Mouse (Mus musculus) liver, postnatal 0 days (tissue): ENCODE data around the gene Bmp8b. TPM values are rescaled to one million over a fixed set of nuclear protein-coding genes. Genes with fewer than 3 reads are reported as not detected.

ENCODE experiments used
- ATAC-seq: fragments of 200-750 bp; cut with Nextera tagmentation; 2 replicates; pipeline ENCODE4 v1.8.0; 2017; ENCODE audit warnings: mild to moderate bottlenecking, moderate library complexity
- DNase-seq: peaks from one replicate; pipeline ENCODE4 v3.0.0-alpha.2; 2016
- H3K27ac ChIP-seq: fragments of 300-500 bp; sonication (generic); 2 replicates; pipeline ENCODE4 v1.5.1; 2014; ENCODE audit warnings: antibody characterized with exemption, moderate library complexity, mild to moderate bottlenecking, low read depth
- H3K27me3 ChIP-seq: fragments of 300-500 bp; sonication (generic); 2 replicates; pipeline ENCODE4 v1.6.1; 2014; ENCODE audit warnings: low read length, control low read depth, mixed read lengths; ENCODE audit not compliant: insufficient read depth
- H3K36me3 ChIP-seq: fragments of 300-500 bp; sonication (generic); replicated peaks from 2 replicates; pipeline ENCODE4 v1.6.1; 2014; ENCODE audit warnings: mild to moderate bottlenecking, control low read depth, low read length, moderate library complexity, mixed read lengths; ENCODE audit not compliant: insufficient read depth
- H3K4me1 ChIP-seq: fragments of 300-500 bp; sonication (generic); 2 replicates; pipeline ENCODE4 v1.6.1; 2014; ENCODE audit warnings: antibody characterized with exemption, mild to moderate bottlenecking, control low read depth; ENCODE audit not compliant: insufficient read depth
- H3K4me2 ChIP-seq: fragments of 300-500 bp; sonication (generic); 2 replicates; pipeline ENCODE4 v1.6.1; 2014; ENCODE audit warnings: low read depth, mild to moderate bottlenecking, low read length, moderate library complexity, mixed read lengths
- H3K4me3 ChIP-seq: fragments of 300-500 bp; sonication (generic); 2 replicates; pipeline ENCODE4 v1.5.1; 2014; ENCODE audit warnings: low read depth, low read length
- H3K9ac ChIP-seq: fragments of 300-500 bp; sonication (generic); replicated peaks from 2 replicates; pipeline ENCODE4 v1.6.1; 2014; ENCODE audit warnings: mild to moderate bottlenecking, moderate library complexity
- H3K9me3 ChIP-seq: fragments of 300-500 bp; sonication (generic); 2 replicates; pipeline ENCODE4 v1.6.1; 2016; ENCODE audit warnings: mild to moderate bottlenecking, control low read depth, low read length, mixed read lengths
- CTCF ChIP-seq: sonication (generic); IDR thresholded peaks from 2 replicates; pipeline ENCODE4 v1.5.1; 2016; ENCODE audit warnings: antibody characterized with exemption, low read depth
- EP300 ChIP-seq: IDR thresholded peaks from 2 replicates; pipeline ENCODE4 v1.6.1; 2016; ENCODE audit warnings: antibody characterized with exemption, low read depth, mild to moderate bottlenecking
- WGBS: fragments of 180-500 bp; shearing (Covaris S2); extraction: QIAGEN DNeasy Blood & Tissue Kit; methylation state at CpG from one replicate; pipeline ENCODE4 v1.1.7; 2014; ENCODE audit not compliant: insufficient replicate concordance; 5-methylcytosine and 5-hydroxymethylcytosine counted together
- polyA plus RNA-seq: library from polyadenylated mRNA; unstranded; fragments of >200 nt; fragmentation: Nextera tagmentation; extraction: Ambion mirVana; gene quantifications from 2 replicates; pipeline ENCODE4 v1.2.1, GENCODE M21; 2015

Gene Bmp8b
- polyA plus RNA-seq, 1 experiment from 2014 or later = 0.07 TPM

GRCm38 (mm10) chr4:123147446-123148150 is 42.6 kb downstream of the Bmp8b start:
- Histone ChIP-seq H3K9ac (no peak overlapping the region), H3K9me3 (no peaks in the 10 kb centered on the region), H3K27me3 (no peaks in the 10 kb centered on the region), H3K36me3 (no peaks in the 10 kb centered on the region), H3K27ac (no peak overlapping the region), H3K4me3 (no peak overlapping the region), H3K4me2 (no peak overlapping the region), H3K4me1 (no peaks in the 10 kb centered on the region)
- 48% methylated on average over 5 of the region's 5 CpGs for WGBS
- no peak for TF ChIP-seq CTCF
- no peak for TF ChIP-seq EP300
- DNase-seq (no peak), ATAC-seq (no peak)

GRCm38 (mm10) chr4:123152003-123152402 is 47.0 kb downstream of the Bmp8b start:
- 63% methylated on average over 4 of the region's 4 CpGs for WGBS
- DNase-seq (no peak), ATAC-seq (no peak)
- H3K36me3 ChIP-seq = no peaks in the 10 kb centered on the region
- H3K9ac ChIP-seq = no peak overlapping the region
- no peaks in the 10 kb centered on the region for H3K9me3 ChIP-seq
- TF ChIP-seq EP300 (no peak), CTCF (no peak)
- H3K27ac ChIP-seq = no peak overlapping the region
- no peaks in the 10 kb centered on the region for H3K4me1 ChIP-seq
- 0 out of 2 replicates have a peak, but pooled peaks cover 3% of the 10 kb centered on the region for H3K27me3 ChIP-seq
- H3K4me3 ChIP-seq = no peak overlapping the region
- H3K4me2 ChIP-seq = no peak overlapping the region

GRCm38 (mm10) chr4:123152976-123153375 is 48.0 kb downstream of the Bmp8b start:
- H3K4me3 ChIP-seq = no peak overlapping the region
- no peak overlapping the region for H3K9ac ChIP-seq
- 0 out of 2 replicates have a peak, but pooled peaks cover 3% of the 10 kb centered on the region for H3K27me3 ChIP-seq
- WGBS = 46% methylated on average over 5 of the region's 5 CpGs
- no peaks in the 10 kb centered on the region for H3K4me1 ChIP-seq
- no peak overlapping the region for H3K4me2 ChIP-seq
- no peaks in the 10 kb centered on the region for H3K9me3 ChIP-seq
- DNase-seq (no peak), ATAC-seq (no peak)
- TF ChIP-seq EP300 = no peak
- no peak for TF ChIP-seq CTCF
- no peak overlapping the region for H3K27ac ChIP-seq
- no peaks in the 10 kb centered on the region for H3K36me3 ChIP-seq

GRCm38 (mm10) chr4:123155004-123155403 is 50.0 kb downstream of the Bmp8b start:
- no peak overlapping the region for H3K27ac ChIP-seq
- no peak for ATAC-seq
- TF ChIP-seq EP300 (no peak), CTCF (peak; percentile 58)

GRCm38 (mm10) chr4:123155427-123155826 is 50.5 kb downstream of the Bmp8b start:
- Histone ChIP-seq H3K4me1 (no peaks in the 10 kb centered on the region), H3K27me3 (0 out of 2 replicates have a peak, but pooled peaks cover 6% of the 10 kb centered on the region), H3K36me3 (no peaks in the 10 kb centered on the region), H3K27ac (no peak overlapping the region), H3K9me3 (no peaks in the 10 kb centered on the region), H3K4me3 (no peak overlapping the region), H3K9ac (no peak overlapping the region), H3K4me2 (no peak overlapping the region)
- ATAC-seq (no peak), DNase-seq (no peak)
- 51% methylated on average over 2 of the region's 2 CpGs for WGBS
- no peak for TF ChIP-seq EP300
- TF ChIP-seq CTCF = no peak

More at GRCm38 (mm10) chr4:123155004-123155403, 50.0 kb downstream of the Bmp8b start:
- H3K4me3 ChIP-seq = no peak overlapping the region
- no peaks in the 10 kb centered on the region for H3K9me3 ChIP-seq
- 0 out of 2 replicates have a peak, but pooled peaks cover 3% of the 10 kb centered on the region for H3K27me3 ChIP-seq
- H3K36me3 ChIP-seq = no peaks in the 10 kb centered on the region
- WGBS = 17% methylated on average over 4 of the region's 4 CpGs
- DNase-seq = no peak
- no peak overlapping the region for H3K4me2 ChIP-seq
- H3K4me1 ChIP-seq = no peaks in the 10 kb centered on the region
- H3K9ac ChIP-seq = no peak overlapping the region

- DNase-seq (no peak), ATAC-seq (no peak)
- TF ChIP-seq CTCF (no peak), EP300 (no peak)
Observed at GRCm38 (mm10) chr4:123155840-123156239, 50.9 kb downstream of the Bmp8b start.

More at GRCm38 (mm10) chr4:123155840-123156239, 50.9 kb downstream of the Bmp8b start:
- no peaks in the 10 kb centered on the region for H3K36me3 ChIP-seq
- H3K9ac ChIP-seq = no peak overlapping the region
- no peaks in the 10 kb centered on the region for H3K9me3 ChIP-seq
- H3K27ac ChIP-seq = no peak overlapping the region
- no peak overlapping the region for H3K4me3 ChIP-seq
- H3K4me1 ChIP-seq = no peaks in the 10 kb centered on the region
- 0 out of 2 replicates have a peak, but pooled peaks cover 6% of the 10 kb centered on the region for H3K27me3 ChIP-seq
- no peak overlapping the region for H3K4me2 ChIP-seq
